Mouse (Mus musculus) neural tube, embryonic 15.5 days (tissue): ENCODE data around the gene Rfx1. TPM values are rescaled to one million over a fixed set of nuclear protein-coding genes. Genes with fewer than 3 reads are reported as not detected.
A peak's percentile ranks its signal among the peaks of the same experiment; 100 is the strongest.

ENCODE experiments used
- ATAC-seq: fragments of 200-750 bp; cut with Nextera tagmentation; 2 replicates; pipeline ENCODE4 v1.8.0; 2017; ENCODE audit warnings: mild to moderate bottlenecking, moderate TSS enrichment, moderate library complexity; ENCODE audit not compliant: low FRiP score
- H3K27ac ChIP-seq: fragments of 300-500 bp; sonication (generic); replicated peaks from 2 replicates; pipeline ENCODE4 v1.5.1; 2015; ENCODE audit warnings: mild to moderate bottlenecking, inconsistent platforms
- H3K27me3 ChIP-seq: fragments of 300-500 bp; sonication (generic); replicated peaks from 2 replicates; pipeline ENCODE4 v1.6.1; 2015; ENCODE audit warnings: inconsistent platforms
- H3K36me3 ChIP-seq: fragments of 300-500 bp; sonication (generic); 2 replicates; pipeline ENCODE4 v1.6.1; 2015; ENCODE audit warnings: inconsistent platforms
- H3K4me1 ChIP-seq: fragments of 300-500 bp; sonication (generic); 2 replicates; pipeline ENCODE4 v1.6.1; 2015; ENCODE audit warnings: inconsistent platforms
- H3K4me2 ChIP-seq: fragments of 300-500 bp; sonication (generic); 2 replicates; pipeline ENCODE4 v1.6.1; 2015; ENCODE audit warnings: inconsistent platforms, mild to moderate bottlenecking, moderate library complexity
- H3K4me3 ChIP-seq: fragments of 300-500 bp; sonication (generic); replicated peaks from 2 replicates; pipeline ENCODE4 v1.5.1; 2015; ENCODE audit warnings: mild to moderate bottlenecking, inconsistent platforms
- H3K9ac ChIP-seq: fragments of 300-500 bp; sonication (generic); replicated peaks from 2 replicates; pipeline ENCODE4 v1.6.1; 2015; ENCODE audit warnings: mild to moderate bottlenecking, inconsistent platforms
- H3K9me3 ChIP-seq: fragments of 300-500 bp; sonication (generic); replicated peaks from 2 replicates; pipeline ENCODE4 v1.6.1; 2016; ENCODE audit warnings: inconsistent platforms
- WGBS: fragments of 180-500 bp; shearing (Covaris S2); methylation state at CpG from one replicate; pipeline ENCODE4 v1.1.7; 2015; ENCODE audit warnings: mixed read lengths; 5-methylcytosine and 5-hydroxymethylcytosine counted together
- polyA plus RNA-seq: library from polyadenylated mRNA; unstranded; fragments of >200 nt; fragmentation: Nextera tagmentation; extraction: Ambion mirVana; gene quantifications from 2 replicates; pipeline ENCODE4 v1.2.1, GENCODE M21; 2015

Gene Rfx1
- polyA plus RNA-seq, 1 experiment from 2014 or later = 9.5 TPM

DNA sequence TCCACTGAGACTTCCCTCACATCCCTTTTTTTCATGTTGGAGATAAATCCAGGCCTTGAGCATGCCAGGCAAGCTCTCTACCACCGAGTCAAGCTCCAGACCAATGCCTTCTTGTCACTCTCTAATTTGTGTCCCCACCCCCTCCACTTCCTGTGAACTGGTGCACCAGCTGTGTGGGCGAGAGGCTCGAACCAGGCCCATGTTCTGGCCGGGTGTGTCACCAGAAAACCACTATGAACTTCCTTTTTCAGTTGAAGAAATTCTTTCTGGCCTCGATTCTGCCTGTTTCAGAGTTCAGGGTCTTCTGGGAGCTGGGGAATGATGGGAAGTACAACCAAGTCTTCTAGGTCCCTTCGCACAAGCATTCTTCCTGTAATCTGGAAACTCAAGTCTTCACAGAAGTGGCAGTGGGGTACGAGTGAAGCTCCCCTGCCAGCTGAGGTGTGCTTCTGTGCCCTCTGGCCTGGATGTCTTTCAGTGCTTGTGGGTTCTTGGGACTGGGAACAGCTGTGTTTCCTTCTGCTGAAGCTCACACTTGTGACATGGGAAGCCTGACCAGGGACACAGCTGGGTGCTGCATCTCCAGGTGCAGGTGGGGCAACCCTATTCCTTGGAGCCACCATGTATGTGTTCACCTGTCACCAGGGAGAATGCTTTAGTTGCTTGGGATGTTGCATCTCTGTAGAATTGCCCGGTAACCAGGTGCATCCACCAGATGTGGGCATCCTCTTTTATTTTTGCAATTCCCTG, 2.6 kb upstream of the Rfx1 start:
- 73% methylated on average over 8 of the region's 8 CpGs for WGBS

DNA sequence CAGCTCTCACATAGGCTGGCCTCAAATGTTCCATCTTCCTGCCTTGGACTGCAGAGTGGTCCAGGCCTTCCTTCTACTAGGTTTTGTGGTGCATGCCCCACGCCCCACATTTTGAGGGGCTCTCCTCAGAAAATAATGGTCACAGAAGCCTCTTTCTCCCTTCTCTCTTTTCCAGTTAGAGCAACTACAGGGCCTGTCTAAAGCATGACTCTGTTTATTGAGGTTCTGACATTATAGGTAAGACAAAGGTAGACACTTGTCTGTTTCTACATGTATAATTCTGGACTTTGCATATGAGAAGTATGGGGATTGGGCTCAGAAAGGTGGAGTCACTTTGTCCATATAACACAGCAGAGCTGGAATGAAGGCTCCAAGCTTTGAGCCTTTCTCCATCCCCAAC, 1.6 kb upstream of the Rfx1 start, which contains the start of gene Gm10643:
TSS of gene Gm10643 (minus strand) at position 101 of the 400 bp plus-strand sequence.
- no peaks in the 10 kb centered on the region for H3K27me3 ChIP-seq
- no peaks in the 10 kb centered on the region for H3K36me3 ChIP-seq
- 100% methylated on average over 1 of the region's 1 CpGs for WGBS
- H3K9ac ChIP-seq = peak within 1 kb of the TSS; percentile 60
- H3K4me1 ChIP-seq = peaks cover 35% of the 10 kb centered on the region
- H3K27ac ChIP-seq = peak within 1 kb of the TSS; percentile 86
- ATAC-seq = no peak
- H3K4me2 ChIP-seq = peak within 1 kb of the TSS; percentile 84
- H3K4me3 ChIP-seq = peak within 1 kb of the TSS; percentile 98
- no peaks in the 10 kb centered on the region for H3K9me3 ChIP-seq

More for the DNA sequence above, 2.6 kb upstream of the Rfx1 start:
- Histone ChIP-seq H3K4me3 (no peak overlapping the region), H3K36me3 (no peaks in the 10 kb centered on the region), H3K27me3 (no peaks in the 10 kb centered on the region), H3K27ac (no peak overlapping the region), H3K4me1 (peaks cover 25% of the 10 kb centered on the region), H3K4me2 (no peak overlapping the region), H3K9me3 (no peaks in the 10 kb centered on the region), H3K9ac (no peak overlapping the region)
- no peak for ATAC-seq

GRCm38 (mm10) chr8:84065457-84066072, 1.1 kb upstream of the Rfx1 start:
- Histone ChIP-seq H3K9ac (peak overlapping the region; percentile 60), H3K4me2 (peak overlapping the region; percentile 84), H3K4me1 (peaks cover 40% of the 10 kb centered on the region), H3K9me3 (no peaks in the 10 kb centered on the region), H3K36me3 (no peaks in the 10 kb centered on the region), H3K27ac (peak overlapping the region; percentile 86), H3K4me3 (peak overlapping the region; percentile 98), H3K27me3 (no peaks in the 10 kb centered on the region)
- no peak for ATAC-seq
- WGBS = 16% methylated on average over 5 of the region's 5 CpGs

- H3K9me3 ChIP-seq = no peaks in the 10 kb centered on the region
- H3K9ac ChIP-seq = peak overlapping the region; percentile 96
- H3K27me3 ChIP-seq = no peaks in the 10 kb centered on the region
- H3K4me1 ChIP-seq = peaks cover 54% of the 10 kb centered on the region
- peak overlapping the region; percentile 97 for H3K27ac ChIP-seq
- peak; percentile 79 for ATAC-seq
- H3K36me3 ChIP-seq = no peaks in the 10 kb centered on the region
- WGBS = under 1% methylated on average over 54 of the region's 58 CpGs
- peak overlapping the region; percentile 98 for H3K4me3 ChIP-seq
- peak overlapping the region; percentile 58 for H3K4me2 ChIP-seq
Measured at GRCm38 (mm10) chr8:84067047-84067573, 476 bp downstream of the Rfx1 start.

DNA sequence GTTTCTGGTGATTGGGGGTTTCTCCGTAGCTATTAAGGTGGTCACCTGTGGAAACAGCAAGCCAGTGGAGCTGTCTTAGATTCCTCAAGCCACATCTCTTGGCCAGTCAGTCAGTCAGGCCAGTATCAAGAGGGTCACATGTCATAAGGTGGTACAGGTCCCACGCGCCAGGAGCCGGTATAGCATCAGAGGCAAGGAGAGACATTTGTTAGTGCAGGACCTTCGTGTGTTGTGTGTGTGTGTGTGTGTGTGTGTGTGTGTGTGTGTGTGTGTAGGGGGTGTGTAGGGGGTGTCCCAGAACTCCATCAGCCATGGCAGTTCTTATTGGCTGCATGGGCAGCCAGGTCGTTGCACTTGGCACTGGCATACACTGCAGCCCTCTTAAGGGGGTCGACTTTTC, 1.3 kb downstream of the Rfx1 start:
- Histone ChIP-seq H3K9ac (peak overlapping the region; percentile 96; the same call in 1 of the 2 replicates), H3K27me3 (no peaks in the 10 kb centered on the region), H3K4me1 (peaks cover 62% of the 10 kb centered on the region), H3K4me3 (peak overlapping the region; percentile 98), H3K27ac (no peak overlapping the region), H3K4me2 (peak overlapping the region; percentile 58), H3K9me3 (no peaks in the 10 kb centered on the region), H3K36me3 (no peaks in the 10 kb centered on the region)
- WGBS = 87% methylated on average over 7 of the region's 7 CpGs
- no peak for ATAC-seq

DNA sequence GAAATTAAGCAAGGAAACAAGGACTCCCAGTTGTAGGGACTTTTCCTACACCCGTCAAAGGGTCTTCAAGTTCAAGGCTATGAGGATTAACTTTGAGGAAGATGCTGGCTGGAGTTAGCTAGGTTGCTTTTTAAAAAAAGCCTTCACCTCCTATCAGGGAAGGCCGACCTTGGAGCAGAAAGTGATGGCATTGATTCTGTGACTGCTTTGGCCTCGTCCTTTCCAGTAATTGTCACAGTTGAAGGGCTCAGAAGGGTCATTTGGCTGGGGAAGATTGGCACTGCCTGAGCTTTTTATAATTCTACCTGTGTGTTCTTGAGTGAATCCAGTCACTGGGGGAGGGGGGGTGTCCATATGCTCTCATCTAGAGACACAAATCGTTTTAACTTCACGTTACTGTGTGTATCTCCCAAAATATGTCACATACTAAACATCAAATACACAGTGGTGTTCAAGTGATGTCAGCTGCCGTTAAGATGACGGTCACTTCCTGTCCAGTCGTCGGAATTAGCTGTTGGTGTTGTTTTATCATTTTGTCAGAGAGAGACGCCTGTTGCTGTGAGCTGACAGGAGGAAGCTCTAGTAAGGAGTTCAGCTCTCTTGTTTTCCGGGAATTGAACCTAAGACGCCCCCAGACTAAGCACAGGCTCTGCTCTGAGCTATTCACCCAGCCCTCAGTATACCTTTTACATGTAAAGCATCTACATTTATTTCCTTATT, 1.8 kb downstream of the Rfx1 start:
- Histone ChIP-seq H3K9ac (no peak overlapping the region), H3K4me3 (0 out of 2 replicates have a peak overlapping the region, but pooled peaks have one; percentile 98)
- 76% methylated on average over 12 of the region's 12 CpGs for WGBS

DNA sequence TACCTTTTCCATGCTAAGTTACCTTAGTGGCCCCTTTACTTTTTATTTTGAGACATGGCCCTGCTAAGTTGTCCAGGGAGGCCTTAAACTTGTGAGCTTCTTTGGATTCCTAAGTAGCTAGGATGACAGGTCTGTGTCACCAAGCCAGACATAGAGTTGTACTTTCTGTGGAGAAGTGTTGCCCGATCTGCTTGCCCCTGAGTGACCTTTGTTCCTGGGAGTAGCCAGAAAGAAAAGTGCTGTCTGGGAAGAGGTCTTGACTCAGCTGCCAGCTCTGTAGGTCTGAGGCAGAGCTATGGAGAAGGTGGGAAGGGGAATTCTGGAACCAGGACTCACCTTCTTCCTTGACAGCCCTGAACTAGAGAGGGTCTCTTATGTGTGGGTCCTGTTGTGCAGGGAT, 2.5 kb downstream of the Rfx1 start:
- WGBS = 42% methylated on average over 1 of the region's 1 CpGs
- Histone ChIP-seq H3K4me1 (peaks cover 74% of the 10 kb centered on the region), H3K9me3 (no peaks in the 10 kb centered on the region), H3K4me2 (no peak overlapping the region), H3K27me3 (no peaks in the 10 kb centered on the region), H3K9ac (no peak overlapping the region), H3K4me3 (no peak overlapping the region), H3K27ac (no peak overlapping the region), H3K36me3 (no peaks in the 10 kb centered on the region)
- ATAC-seq = no peak

More for the DNA sequence above, 1.8 kb downstream of the Rfx1 start:
- no peaks in the 10 kb centered on the region for H3K27me3 ChIP-seq
- peak overlapping the region; percentile 58 for H3K4me2 ChIP-seq
- H3K9me3 ChIP-seq = no peaks in the 10 kb centered on the region
- H3K36me3 ChIP-seq = no peaks in the 10 kb centered on the region
- H3K27ac ChIP-seq = no peak overlapping the region
- H3K4me1 ChIP-seq = peaks cover 67% of the 10 kb centered on the region
- no peak for ATAC-seq

DNA sequence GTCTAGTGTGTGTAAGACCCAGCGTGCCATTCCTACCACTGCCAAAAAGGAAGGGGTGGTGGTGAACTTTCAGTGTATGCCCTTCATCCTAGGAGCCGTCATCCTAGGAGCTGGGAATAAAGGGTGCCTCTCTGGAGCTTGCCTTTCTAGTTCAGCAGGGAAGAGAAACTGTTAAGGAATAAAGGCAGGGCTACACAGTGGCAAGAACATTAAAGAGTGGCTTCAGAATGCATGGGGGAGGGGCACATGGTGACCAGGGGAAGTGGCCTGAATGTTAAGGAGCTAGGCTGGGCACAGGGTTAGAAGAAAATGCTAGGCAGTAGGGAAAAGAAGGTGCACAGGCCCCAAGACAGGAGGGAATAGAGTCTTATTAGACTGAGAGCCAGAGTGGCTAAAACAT, 3.1 kb downstream of the Rfx1 start:
- no peaks in the 10 kb centered on the region for H3K27me3 ChIP-seq
- 52% methylated on average over 2 of the region's 2 CpGs for WGBS
- peaks cover 80% of the 10 kb centered on the region for H3K4me1 ChIP-seq
- H3K9ac ChIP-seq = no peak overlapping the region
- ATAC-seq = no peak
- no peak overlapping the region for H3K4me2 ChIP-seq
- no peaks in the 10 kb centered on the region for H3K9me3 ChIP-seq
- no peak overlapping the region for H3K4me3 ChIP-seq
- peak overlapping the region; percentile 29 for H3K27ac ChIP-seq
- H3K36me3 ChIP-seq = no peaks in the 10 kb centered on the region

- Histone ChIP-seq H3K36me3 (peaks cover 3% of the 10 kb centered on the region), H3K27me3 (no peaks in the 10 kb centered on the region), H3K27ac (peak overlapping the region; percentile 29), H3K9me3 (no peaks in the 10 kb centered on the region), H3K9ac (no peak overlapping the region), H3K4me2 (no peak overlapping the region), H3K4me1 (peaks cover 81% of the 10 kb centered on the region), H3K4me3 (no peak overlapping the region)
- 82% methylated on average over 5 of the region's 5 CpGs for WGBS
- ATAC-seq = no peak
Measured at GRCm38 (mm10) chr8:84070241-84070640, 3.6 kb downstream of the Rfx1 start.

GRCm38 (mm10) chr8:84070667-84071066, 4.0 kb downstream of the Rfx1 start:
- peaks cover 7% of the 10 kb centered on the region for H3K36me3 ChIP-seq
- no peaks in the 10 kb centered on the region for H3K27me3 ChIP-seq
- H3K4me3 ChIP-seq = no peak overlapping the region
- no peak overlapping the region for H3K9ac ChIP-seq
- ATAC-seq = no peak
- no peak overlapping the region for H3K4me2 ChIP-seq
- peaks cover 78% of the 10 kb centered on the region for H3K4me1 ChIP-seq
- WGBS = 76% methylated on average over 2 of the region's 2 CpGs
- H3K27ac ChIP-seq = no peak overlapping the region
- H3K9me3 ChIP-seq = no peaks in the 10 kb centered on the region

- H3K4me1 ChIP-seq = peaks cover 74% of the 10 kb centered on the region
- 75% methylated on average over 3 of the region's 3 CpGs for WGBS
- H3K4me3 ChIP-seq = no peak overlapping the region
- no peak overlapping the region for H3K4me2 ChIP-seq
- H3K9me3 ChIP-seq = no peaks in the 10 kb centered on the region
- H3K27me3 ChIP-seq = no peaks in the 10 kb centered on the region
- ATAC-seq = no peak
- H3K9ac ChIP-seq = no peak overlapping the region
- no peak overlapping the region for H3K27ac ChIP-seq
- peaks cover 11% of the 10 kb centered on the region for H3K36me3 ChIP-seq
Measured at GRCm38 (mm10) chr8:84071921-84072320, 5.3 kb downstream of the Rfx1 start.
